Mouse (Mus musculus) olfactory bulb, adult 2 months (tissue): ENCODE data around the gene Npy1r. TPM values are rescaled to one million over a fixed set of nuclear protein-coding genes. Genes with fewer than 3 reads are reported as not detected.

Source experiments
- H3K27ac ChIP-seq: fragments of 200-500 bp; 2 replicates; pipeline ENCODE4 v1.5.1; 2012; ENCODE audit warnings: low read depth, low read length; ENCODE audit not compliant: insufficient read depth
- H3K4me1 ChIP-seq: fragments of 200-500 bp; 2 replicates; pipeline ENCODE4 v1.6.1; 2012; ENCODE audit warnings: low read length; ENCODE audit not compliant: control insufficient read depth, insufficient read depth
- H3K4me3 ChIP-seq: fragments of 200-500 bp; 2 replicates; pipeline ENCODE4 v1.5.1; 2012; ENCODE audit warnings: mild to moderate bottlenecking, low read depth, low read length, moderate library complexity; ENCODE audit not compliant: insufficient read depth
- CTCF ChIP-seq: fragments of 200-500 bp; IDR thresholded peaks from 2 replicates; pipeline ENCODE4 v1.5.1; 2012; ENCODE audit warnings: low read depth, mild to moderate bottlenecking, low read length, moderate library complexity; ENCODE audit not compliant: insufficient read depth
- POLR2A ChIP-seq: fragments of 200-500 bp; IDR thresholded peaks from 2 replicates; pipeline ENCODE4 v1.6.1; 2012; ENCODE audit warnings: mild to moderate bottlenecking, low read depth, low read length, moderate library complexity; ENCODE audit not compliant: insufficient read depth
- WGBS: fragments of 180-500 bp; shearing (Covaris S2); methylation state at CpG from one replicate; pipeline ENCODE4 v1.1.7; 2018; 5-methylcytosine and 5-hydroxymethylcytosine counted together
- polyA plus RNA-seq: library from polyadenylated mRNA; stranded (reverse); fragments of >200 nt; gene quantifications from 2 replicates; pipeline ENCODE4 v1.2.4, GENCODE M21; 2012; ENCODE audit warnings: low replicate concordance; ENCODE audit not compliant: missing spikeins, insufficient read depth, insufficient read length

Npy1r gene
- polyA plus RNA-seq, 1 experiment: not detected

DNA sequence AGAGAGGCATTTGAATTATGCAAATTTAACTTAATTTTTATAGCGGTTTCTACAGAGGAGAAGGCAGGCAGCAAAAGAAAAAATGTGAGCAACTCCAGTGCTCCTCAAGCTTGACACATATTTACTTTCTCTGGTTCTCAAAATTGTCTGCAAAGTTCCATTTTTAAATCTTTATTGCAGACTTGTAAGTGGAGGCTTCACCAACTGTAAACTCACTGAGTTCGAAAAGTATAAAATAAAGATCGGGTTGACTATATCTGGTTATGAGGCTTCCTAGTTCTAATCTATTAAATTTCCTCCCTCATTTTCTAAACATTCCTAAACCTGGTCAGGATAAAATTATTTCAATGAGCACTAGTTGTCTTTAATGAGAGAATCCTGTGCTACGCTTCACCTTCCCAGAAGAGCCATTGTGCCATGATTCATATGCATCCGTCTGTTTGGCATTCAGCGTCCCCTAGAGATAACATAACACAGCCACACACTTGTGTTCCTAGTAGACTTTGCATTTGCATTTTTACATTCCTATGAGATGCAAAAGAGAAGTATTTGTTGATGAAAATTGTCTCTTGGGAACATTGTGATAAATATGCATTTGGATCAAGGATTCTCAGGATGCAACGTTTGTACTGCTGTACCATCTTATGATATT lies 17.5 kb downstream of the Npy1r start:
- TF ChIP-seq POLR2A (no peak), CTCF (no peak)
- Histone ChIP-seq H3K4me3 (no peak overlapping the region), H3K27ac (no peak overlapping the region), H3K4me1 (no peaks in the 10 kb centered on the region)
- WGBS: 91% methylated on average over 7 of the region's 7 CpGs

DNA sequence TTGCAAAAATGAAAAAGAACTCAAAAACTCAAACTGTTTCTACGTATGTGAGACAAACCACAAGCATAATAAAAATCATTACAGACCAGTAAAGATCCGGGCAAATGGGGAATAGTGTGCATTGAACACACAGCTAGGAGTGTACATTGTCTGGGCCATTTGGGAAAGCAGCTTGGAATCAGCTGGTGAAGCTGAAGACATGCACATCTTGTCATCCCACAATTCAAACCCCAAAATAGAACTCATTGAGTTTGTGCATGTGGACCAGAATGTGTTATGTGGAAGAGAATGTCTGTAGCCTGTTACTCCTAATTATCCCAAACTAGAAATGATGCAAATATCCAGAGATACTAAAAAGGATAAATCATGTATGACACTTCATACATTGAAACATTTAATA lies 25.8 kb downstream of the Npy1r start:
- TF ChIP-seq POLR2A (no peak), CTCF (no peak)
- Histone ChIP-seq H3K27ac (no peak overlapping the region), H3K4me1 (no peaks in the 10 kb centered on the region), H3K4me3 (no peak overlapping the region)
- 82% methylated on average over 2 of the region's 2 CpGs for whole genome bisulfite sequencing

DNA sequence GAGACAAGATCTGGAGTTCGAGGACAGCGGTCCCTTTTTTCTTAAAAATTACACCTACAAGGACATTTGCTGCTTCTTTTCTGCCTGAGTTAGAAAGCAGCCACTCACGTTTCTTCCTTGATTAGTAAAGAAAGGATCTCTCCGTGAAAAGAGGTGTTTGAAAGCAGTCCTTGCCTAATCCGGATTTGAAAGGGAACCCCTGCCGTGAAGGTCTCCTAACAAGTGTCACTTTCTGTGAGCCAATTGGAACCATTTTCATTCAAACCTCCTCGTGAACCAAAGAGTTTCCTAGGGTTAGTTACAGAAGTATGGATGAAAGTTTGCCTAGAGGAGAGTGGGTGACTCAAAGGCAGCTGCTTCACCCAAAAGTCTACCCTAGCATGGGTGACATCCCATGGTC lies 32.5 kb downstream of the Npy1r start:
- 28% methylated on average over 7 of the region's 7 CpGs for WGBS

DNA sequence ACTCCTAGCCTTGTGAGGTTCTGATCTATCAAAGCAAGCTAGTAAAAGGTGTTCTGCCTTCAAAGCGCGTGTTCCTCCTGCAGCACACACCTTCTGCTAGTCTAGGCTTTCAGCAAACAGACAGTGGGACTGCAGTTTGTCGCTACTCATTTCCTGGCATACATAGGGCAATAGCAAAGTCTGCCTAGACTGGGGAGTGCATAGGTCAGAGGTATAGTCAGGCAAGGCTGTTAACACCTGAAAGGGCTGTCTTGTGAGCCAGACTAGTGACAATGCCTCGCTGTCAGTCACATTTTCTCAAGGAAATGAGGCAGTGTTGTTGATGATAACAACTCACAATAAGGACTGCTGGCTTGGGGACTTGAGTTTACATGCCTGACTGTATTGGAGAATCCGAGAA lies 35.0 kb downstream of the Npy1r start:
- WGBS: 68% methylated on average over 5 of the region's 5 CpGs
- Histone ChIP-seq H3K4me1 (no peaks in the 10 kb centered on the region), H3K27ac (no peak overlapping the region), H3K4me3 (no peak overlapping the region)
- TF ChIP-seq CTCF (no peak), POLR2A (no peak)

More for the DNA sequence above, 32.5 kb downstream of the Npy1r start:
- H3K4me3 ChIP-seq: no peak overlapping the region
- H3K27ac ChIP-seq: no peak overlapping the region
- no peaks in the 10 kb centered on the region for H3K4me1 ChIP-seq
- TF ChIP-seq POLR2A (no peak), CTCF (no peak)

DNA sequence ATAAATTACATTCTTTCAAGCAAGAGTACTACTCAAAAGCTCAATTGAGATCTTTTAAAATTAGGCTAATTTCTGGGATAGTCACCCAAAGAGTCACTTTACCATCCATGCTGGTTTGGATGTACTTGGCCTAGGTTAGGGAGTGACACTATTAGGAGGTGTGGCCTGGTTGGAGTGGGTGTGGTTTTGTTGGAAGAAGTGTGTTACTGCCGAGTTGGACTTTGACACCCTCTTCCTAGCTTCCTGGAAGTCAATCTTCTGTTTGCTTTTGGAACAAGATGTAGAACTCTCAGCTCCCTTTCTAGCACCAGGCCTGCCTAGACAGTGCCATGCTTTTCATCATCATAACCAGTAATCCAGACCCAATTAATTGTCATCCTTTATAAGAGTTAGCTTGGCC lies 45.4 kb downstream of the Npy1r start:
- WGBS: 72% methylated on average over 1 of the region's 1 CpGs
- H3K4me1 ChIP-seq: no peaks in the 10 kb centered on the region

DNA sequence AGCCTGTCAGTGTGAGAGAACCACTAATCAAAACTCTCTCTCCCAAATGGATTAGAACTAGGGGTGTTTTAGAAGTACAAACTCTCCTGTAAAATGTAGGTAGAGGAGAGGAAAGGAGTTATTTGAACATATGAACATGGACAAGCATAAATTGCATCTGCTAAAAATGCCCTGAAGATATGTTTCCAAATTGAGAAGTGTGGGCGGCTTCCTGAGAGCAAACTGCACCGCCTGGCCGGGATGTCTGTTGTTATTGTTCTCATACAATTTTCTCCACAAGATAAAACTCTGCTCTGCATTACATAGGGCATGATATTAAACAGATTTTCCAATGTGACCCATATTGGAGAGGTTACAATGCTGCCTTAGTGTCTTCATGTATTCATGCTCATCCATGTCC lies 48.6 kb downstream of the Npy1r start:
- WGBS: 49% methylated on average over 3 of the region's 3 CpGs
- Histone ChIP-seq H3K4me3 (no peak overlapping the region), H3K4me1 (no peaks in the 10 kb centered on the region), H3K27ac (no peak overlapping the region)
- TF ChIP-seq CTCF: no peak
- TF ChIP-seq POLR2A: no peak

More for the DNA sequence above, 45.4 kb downstream of the Npy1r start:
- no peak for TF ChIP-seq CTCF
- no peak for TF ChIP-seq POLR2A
- no peak overlapping the region for H3K4me3 ChIP-seq
- H3K27ac ChIP-seq: no peak overlapping the region

DNA sequence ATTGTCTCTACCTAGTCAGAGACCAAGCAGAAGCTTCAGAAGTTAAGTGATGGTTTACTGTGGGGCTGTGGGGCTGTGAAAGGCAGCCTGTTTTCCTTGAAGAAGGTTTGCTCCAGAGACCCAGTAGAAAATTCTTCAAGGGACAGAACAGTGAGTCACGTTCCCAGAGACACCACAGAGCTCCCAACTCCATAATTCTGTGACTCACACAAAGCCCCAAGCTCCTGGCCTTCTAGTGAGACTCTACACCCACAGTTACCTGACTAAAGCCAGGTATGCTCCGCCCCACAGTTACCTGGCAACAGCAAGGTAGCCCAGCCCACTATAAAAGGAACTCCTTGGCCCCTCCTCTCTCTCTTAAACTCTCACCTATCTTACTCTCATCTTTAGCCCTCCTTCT lies 54.6 kb downstream of the Npy1r start:
- no peak for TF ChIP-seq CTCF
- no peak for TF ChIP-seq POLR2A
- Histone ChIP-seq H3K4me1 (no peaks in the 10 kb centered on the region), H3K4me3 (no peak overlapping the region), H3K27ac (no peak overlapping the region)
- 83% methylated on average over 2 of the region's 2 CpGs for WGBS

DNA sequence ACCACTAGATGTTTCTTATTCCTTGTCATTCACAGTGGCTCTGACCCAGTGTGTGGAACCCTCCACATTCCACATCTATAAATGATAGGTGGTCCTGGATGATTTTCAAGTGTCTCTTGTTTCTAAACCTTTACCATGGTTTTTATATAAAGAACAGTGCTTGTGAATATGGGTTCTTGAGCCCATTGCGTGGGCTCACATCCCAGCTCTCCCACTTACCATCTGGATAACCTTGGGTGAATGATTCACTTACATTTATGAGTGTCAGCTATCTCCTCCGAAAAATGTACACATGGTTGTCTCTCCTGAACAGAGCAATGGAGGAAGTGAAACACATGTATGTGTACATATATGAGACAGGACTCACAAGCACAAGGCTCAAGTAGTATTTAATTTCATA lies 59.2 kb downstream of the Npy1r start:
- no peak for TF ChIP-seq POLR2A
- no peak for TF ChIP-seq CTCF
- H3K4me1 ChIP-seq: no peaks in the 10 kb centered on the region
- no peak overlapping the region for H3K4me3 ChIP-seq
- WGBS: 95% methylated on average over 2 of the region's 2 CpGs
- H3K27ac ChIP-seq: no peak overlapping the region

Other genes with a start within 250 kb of the Npy1r start
- not detected in 2 replicates for gene Tma16, start 210.7 kb upstream of the Npy1r start, polyA plus RNA-seq
- gene Tktl2, start 185.4 kb upstream of the Npy1r start, polyA plus RNA-seq: not detected in 2 replicates
- gene Npy5r, start 9.1 kb upstream of the Npy1r start, polyA plus RNA-seq: not detected in 2 replicates
- not detected in 2 replicates for gene Naf1, start 163.0 kb downstream of the Npy1r start, polyA plus RNA-seq